Comparison of ENCODE assay signal across 30 mouse cellular contexts in genomic region chr1:179704150-179704549, GRCm38 (mm10). TPM values are rescaled to one million over a fixed set of nuclear protein-coding genes. Genes with fewer than 3 reads are reported as not detected.
A peak's percentile ranks its signal among the peaks of the same experiment; 100 is the strongest.
DNase-seq lines count a peak whose midpoint lies in the region; ATAC-seq and TF ChIP-seq lines count a peak whose summit lies in the region.
"Had no signal": no experiment of that assay in that cellular context is flagged by ENCODE, and none has a peak within 500 bp of the region (broad histone marks: within the 10 kb centered on the region; RNA-seq: fewer than 3 reads in every experiment).

No protein-coding gene starts in this region.

- no peak overlapping the region for H3K4me3 ChIP-seq in layer of hippocampus, adult 2 months
- H3K4me3 ChIP-seq: erythroblast, embryonic 14.5 days; heart, embryonic 10.5 days; heart, embryonic 15.5 days; hindbrain, embryonic 12.5 days; intestine, embryonic 15.5 days; left cerebral cortex, adult 2 months; limb, embryonic 12.5 days; liver, embryonic 13.5 days had no signal

- DNase-seq in layer of hippocampus, adult 2 months (ENCODE audit: low spot score in 2 of 2): no peak
- no peak for DNase-seq in layer of hippocampus, postnatal 14 days (ENCODE audit: low spot score in 2 of 2)
- DNase-seq in 416B (ENCODE audit: low read depth) (peak; percentile 54), ZHBTc4 (ENCODE audit: low read depth, low spot score) (peak; percentile 58)
- DNase-seq in cerebellum, adult 9-10 months: no peak
- no peak for DNase-seq in gastrocnemius, adult 18-20 months (ENCODE audit: low spot score)
- DNase-seq: adrenal gland, postnatal 14 days; cerebellum, adult 11 months; cerebellum, postnatal 10 days; heart, postnatal 36 days; kidney, postnatal 14 days; liver, embryonic 13.5 days; lung, adult 2 months; lung, postnatal 10 days; midbrain, embryonic 14.5 days; retina, postnatal 1 day; right cerebral cortex, postnatal 14 days; thymus, postnatal 36 days had no signal

- peak; percentile 66 for ATAC-seq in megakaryocyte progenitor cell, adult 5-6 weeks (replicated peaks; ENCODE audit: poor library complexity)
- ATAC-seq: CD4-positive, CD25-positive, alpha-beta regulatory T cell, adult 4 months; forebrain, embryonic 16.5 days; hindbrain, postnatal 0 days; intestine, embryonic 15.5 days had no signal

- peak overlapping the region; percentile 79 for H3K27ac ChIP-seq in layer of hippocampus, adult 2 months
- H3K27ac ChIP-seq: heart, embryonic 10.5 days; heart, embryonic 15.5 days; hindbrain, embryonic 12.5 days; hindbrain, postnatal 0 days; intestine, embryonic 15.5 days; left cerebral cortex, adult 2 months; limb, embryonic 12.5 days; liver, embryonic 13.5 days had no signal

- TF ChIP-seq CTCF in layer of hippocampus, adult 2 months (conservative IDR thresholded peaks at IDR 0.05): no peak

RNA-seq across cellular contexts. Expression of gene Sccpdh, which starts 36.1 kb away (rescaled TPM):
- total RNA-seq in layer of hippocampus, adult 2 months (2021): 10 to 100 TPM; 54.6 to 56.1 TPM
- total RNA-seq in layer of hippocampus, postnatal 14 days (2021): 10 to 100 TPM; 69.1 to 69.4 TPM
- total RNA-seq in megakaryocyte progenitor cell, adult 5-6 weeks (2015): 18.6 and 26.6 TPM in 2 replicates
- 42.4 and 43.7 TPM in 2 replicates for total RNA-seq in megakaryocyte progenitor cell, adult 5-6 weeks (2017)
- 10 to 100 TPM; 38.7 to 41.2 TPM for total RNA-seq in gastrocnemius, adult 18-20 months (2021)

RNA-seq across cellular contexts. Expression of gene Kif28, which starts 40.9 kb away (rescaled TPM):
- total RNA-seq in layer of hippocampus, adult 2 months (2021): under 1 TPM; 0.13 to 0.20 TPM
- under 1 TPM; 0.19 to 0.32 TPM for total RNA-seq in layer of hippocampus, postnatal 14 days (2021)
- total RNA-seq in megakaryocyte progenitor cell, adult 5-6 weeks (2015): not detected in 2 replicates
- total RNA-seq in megakaryocyte progenitor cell, adult 5-6 weeks (2017): not detected in 2 replicates
- total RNA-seq in gastrocnemius, adult 18-20 months (2021): under 1 TPM; 0.07 to 0.11 TPM
- total RNA-seq: adrenal gland, postnatal 14 days; hindbrain, postnatal 0 days; monocyte, adult 5-6 weeks had no signal

Comparison
In these comparisons a context has a peak if more than half of its experiments do, and no peak if none do; other contexts are left out.
1. DNase-seq: peak in 416B (single experiment) and ZHBTc4 (single experiment); none in layer of hippocampus, adult 2 months (0 of 2), layer of hippocampus, postnatal 14 days (0 of 2), cerebellum, adult 9-10 months (single experiment) and gastrocnemius, adult 18-20 months (single experiment).